Mouse (Mus musculus): ENCODE results near the gene Upk1b. TPM values are rescaled to one million over a fixed set of nuclear protein-coding genes. Genes with fewer than 3 reads are reported as not detected.
"Not testable (repeated sequence)": the region's sequence is repeated elsewhere in the genome, so short reads cannot be mapped to it uniquely, and the experiment has no call there.

Upk1b gene
- polyA plus RNA-seq (2012; ENCODE audit: insufficient read depth, insufficient read length, missing spikeins) = not detected in 2 replicates

DNA sequence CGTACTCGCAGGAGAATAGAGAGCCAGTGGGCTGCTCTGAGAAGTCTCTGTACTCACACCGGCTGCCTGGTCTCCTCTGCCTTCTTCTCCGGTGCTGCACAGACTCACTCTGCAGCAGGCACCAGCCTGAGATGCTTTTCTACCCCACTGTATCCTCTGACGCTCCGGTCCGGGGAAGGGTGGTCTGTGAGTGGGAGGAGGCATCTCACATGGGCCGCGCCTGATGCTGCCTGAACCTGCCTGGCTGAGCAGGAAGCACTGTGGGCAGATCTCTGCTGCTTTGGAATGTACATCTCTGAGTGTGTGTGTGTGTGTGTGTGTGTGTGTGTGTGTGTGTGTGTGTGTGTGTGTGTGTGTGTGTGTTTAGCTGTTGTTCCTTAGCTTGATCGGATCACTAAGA is at the start of gene Upk1b:
Gene Upk1b, minus strand, starts transcription at position 238 of the 400 bp plus-strand sequence.
- TF ChIP-seq POLR2A (IDR thresholded peaks at IDR 0.05; ENCODE audit: borderline replicate concordance, low read depth, low read length) (no peak), CTCF (IDR thresholded peaks at IDR 0.05; ENCODE audit: low read depth, low read length) (no peak)
- H3K4me1 ChIP-seq (ENCODE audit: control insufficient read depth, insufficient read depth, low read length) = no peaks in the 10 kb centered on the region

DNA sequence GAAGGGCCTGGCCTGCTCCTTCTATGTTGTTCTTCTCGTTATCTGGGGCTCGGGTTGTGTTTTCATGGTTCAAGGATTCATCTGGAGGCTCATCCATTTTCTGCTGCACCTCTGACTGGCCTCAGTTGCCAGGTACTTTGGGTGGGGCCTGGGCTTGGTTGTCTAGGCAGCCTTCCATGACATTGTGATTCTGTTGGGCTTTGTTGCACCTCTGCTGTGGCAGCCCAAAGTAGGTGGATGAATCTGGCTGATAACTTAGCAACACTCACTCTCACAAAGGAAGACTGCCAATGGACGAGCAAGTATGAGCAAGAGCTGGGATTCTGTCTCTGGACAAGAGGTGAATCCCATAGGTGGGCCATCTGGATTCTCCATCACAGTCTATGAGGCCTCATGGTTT is 28.5 kb upstream of the Upk1b start, which contains the start of gene 4930435E12Rik:
Gene 4930435E12Rik, minus strand, starts transcription at position 101 of the 400 bp plus-strand sequence.
- no peak for TF ChIP-seq POLR2A (IDR thresholded peaks at IDR 0.05; ENCODE audit: borderline replicate concordance, low read depth, low read length)
- TF ChIP-seq CTCF (IDR thresholded peaks at IDR 0.05; ENCODE audit: low read depth, low read length) = no peak
- no peaks in the 10 kb centered on the region for H3K4me1 ChIP-seq (ENCODE audit: control insufficient read depth, insufficient read depth, low read length)
- H3K27ac ChIP-seq (ENCODE audit: insufficient read depth, low read depth, low read length) = no peak within 1 kb of the TSS
- H3K4me3 ChIP-seq (ENCODE audit: insufficient read depth, low read length) = no peak within 1 kb of the TSS

More for the DNA sequence above, at the start of gene Upk1b:
- H3K4me3 ChIP-seq (ENCODE audit: insufficient read depth, low read length) = no peak within 1 kb of the TSS
- no peak within 1 kb of the TSS for H3K27ac ChIP-seq (ENCODE audit: insufficient read depth, low read depth, low read length)

DNA sequence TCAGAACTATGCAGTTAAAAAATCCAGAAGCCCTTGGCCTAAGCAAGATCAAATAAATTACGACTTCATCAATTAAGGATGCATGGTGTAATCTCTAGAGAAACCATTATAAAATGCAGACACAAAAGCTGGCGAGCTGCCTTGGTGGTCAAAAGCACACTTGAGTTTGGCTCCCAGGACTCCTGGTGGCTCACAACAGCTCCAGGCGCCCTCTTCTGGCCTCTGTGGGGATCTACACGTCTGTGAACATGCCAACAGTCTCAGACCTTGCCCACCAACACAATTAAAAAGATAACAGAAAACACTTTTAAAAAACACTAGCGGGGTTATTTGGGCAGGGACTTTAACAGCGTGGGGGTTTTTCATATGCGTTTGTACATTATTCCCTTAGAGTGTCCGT is 12.4 kb upstream of the Upk1b start:
- TF ChIP-seq CTCF (IDR thresholded peaks at IDR 0.05; ENCODE audit: low read depth, low read length) (peak; percentile 83), POLR2A (IDR thresholded peaks at IDR 0.05; ENCODE audit: borderline replicate concordance, low read depth, low read length) (no peak)
- Histone ChIP-seq H3K27ac (ENCODE audit: insufficient read depth, low read depth, low read length) (no peak overlapping the region), H3K4me1 (ENCODE audit: control insufficient read depth, insufficient read depth, low read length) (no peaks in the 10 kb centered on the region), H3K4me3 (ENCODE audit: insufficient read depth, low read length) (no peak overlapping the region)

DNA sequence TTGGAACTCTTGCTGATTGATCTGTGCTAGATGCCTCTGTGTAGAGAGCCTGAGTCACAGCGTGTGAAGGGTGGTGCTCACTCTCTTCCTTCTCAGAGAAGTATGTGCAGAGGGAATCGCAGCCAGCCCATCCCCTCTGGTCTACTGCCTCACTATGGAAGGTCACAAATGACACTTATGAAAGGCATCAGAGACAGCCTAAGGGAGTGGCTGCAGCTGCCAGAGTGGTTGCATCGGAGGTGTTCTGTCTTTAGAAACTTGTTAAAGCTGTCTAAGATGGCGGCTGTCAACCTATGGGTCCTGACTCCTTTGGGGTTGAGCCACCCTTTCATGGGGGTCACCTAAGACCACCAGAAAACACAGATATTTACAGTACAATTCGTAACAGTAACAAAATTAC is 10.1 kb upstream of the Upk1b start:
- Histone ChIP-seq H3K4me3 (ENCODE audit: insufficient read depth, low read length) (no peak overlapping the region), H3K27ac (ENCODE audit: insufficient read depth, low read depth, low read length) (no peak overlapping the region), H3K4me1 (ENCODE audit: control insufficient read depth, insufficient read depth, low read length) (no peaks in the 10 kb centered on the region)
- TF ChIP-seq CTCF (IDR thresholded peaks at IDR 0.05; ENCODE audit: low read depth, low read length) = no peak
- no peak for TF ChIP-seq POLR2A (IDR thresholded peaks at IDR 0.05; ENCODE audit: borderline replicate concordance, low read depth, low read length)

DNA sequence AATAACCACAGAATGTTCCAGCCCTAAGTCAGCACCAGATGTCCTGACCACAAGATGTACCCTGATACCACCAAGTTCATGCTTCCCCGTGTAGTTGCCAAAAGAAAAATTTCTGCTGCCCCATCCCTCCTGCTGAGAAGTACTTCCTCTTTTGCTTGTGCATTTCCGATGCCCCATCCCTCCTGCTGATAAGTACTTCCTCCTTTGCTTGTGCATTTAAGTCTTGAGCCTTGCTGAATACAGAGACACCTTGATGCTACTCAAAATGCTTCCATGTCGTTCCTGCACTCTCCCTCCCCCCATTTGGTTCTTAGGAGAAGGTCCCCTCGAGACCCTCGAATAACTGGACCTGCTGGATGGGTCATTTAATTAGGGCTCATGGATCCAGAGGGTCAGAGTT is 7.7 kb upstream of the Upk1b start:
- not testable (repeated sequence) for H3K4me1 ChIP-seq (ENCODE audit: control insufficient read depth, insufficient read depth, low read length); H3K4me3 ChIP-seq (ENCODE audit: insufficient read depth, low read length); H3K27ac ChIP-seq (ENCODE audit: insufficient read depth, low read depth, low read length)

DNA sequence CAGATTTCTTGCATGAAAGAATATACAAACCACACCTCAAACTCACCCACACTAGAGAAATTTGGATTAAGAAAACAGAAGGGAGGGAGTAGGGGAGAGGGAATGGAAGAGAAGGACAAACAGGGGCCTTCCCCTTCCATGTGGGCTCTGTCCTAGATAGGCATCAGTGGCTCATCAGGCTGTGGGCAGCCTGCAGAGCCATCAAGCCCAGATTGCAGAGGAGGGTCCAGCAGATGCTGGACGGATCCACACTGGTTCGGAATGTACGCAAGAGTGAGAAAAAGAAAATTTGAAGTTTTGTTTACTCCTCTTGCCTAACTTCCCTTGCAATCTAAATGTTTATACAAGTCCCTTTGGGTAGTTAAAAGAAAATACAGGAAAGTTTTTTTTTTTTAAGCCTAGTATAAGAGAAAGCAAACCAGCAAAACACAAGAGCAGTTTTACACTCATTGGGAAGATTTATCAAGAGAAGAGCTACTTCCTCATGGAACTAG is 1.1 kb downstream of the Upk1b start:
- no peak overlapping the region for H3K27ac ChIP-seq (ENCODE audit: insufficient read depth, low read depth, low read length)
- H3K4me3 ChIP-seq (ENCODE audit: insufficient read depth, low read length) = no peak overlapping the region
- H3K4me1 ChIP-seq (ENCODE audit: control insufficient read depth, insufficient read depth, low read length) = no peaks in the 10 kb centered on the region
- TF ChIP-seq POLR2A (IDR thresholded peaks at IDR 0.05; ENCODE audit: borderline replicate concordance, low read depth, low read length) = no peak
- no peak for TF ChIP-seq CTCF (IDR thresholded peaks at IDR 0.05; ENCODE audit: low read depth, low read length)

DNA sequence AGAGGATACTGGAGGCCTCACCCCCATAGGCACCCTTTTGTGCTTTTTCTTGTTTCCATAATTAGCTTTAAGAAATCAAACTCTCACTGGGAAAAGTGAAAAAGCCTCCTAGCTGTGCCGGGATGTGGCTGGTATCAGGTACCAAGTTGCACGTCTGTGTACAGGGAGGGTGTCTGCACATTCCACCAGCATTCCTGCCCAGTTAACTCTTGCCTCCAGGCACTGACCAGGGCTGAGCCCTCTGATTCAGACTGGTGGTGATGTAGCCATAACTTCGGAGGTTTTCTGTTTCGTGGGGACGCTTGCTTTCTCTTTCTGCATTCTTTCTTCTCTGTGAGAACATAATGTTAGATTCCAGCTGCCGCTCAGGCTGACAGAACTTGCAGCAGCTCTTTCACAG is 7.0 kb downstream of the Upk1b start:
- Histone ChIP-seq H3K27ac (ENCODE audit: insufficient read depth, low read depth, low read length) (no peak overlapping the region), H3K4me3 (ENCODE audit: insufficient read depth, low read length) (no peak overlapping the region), H3K4me1 (ENCODE audit: control insufficient read depth, insufficient read depth, low read length) (peaks cover 14% of the 10 kb centered on the region)
- TF ChIP-seq POLR2A (IDR thresholded peaks at IDR 0.05; ENCODE audit: borderline replicate concordance, low read depth, low read length) = no peak
- TF ChIP-seq CTCF (IDR thresholded peaks at IDR 0.05; ENCODE audit: low read depth, low read length) = no peak

DNA sequence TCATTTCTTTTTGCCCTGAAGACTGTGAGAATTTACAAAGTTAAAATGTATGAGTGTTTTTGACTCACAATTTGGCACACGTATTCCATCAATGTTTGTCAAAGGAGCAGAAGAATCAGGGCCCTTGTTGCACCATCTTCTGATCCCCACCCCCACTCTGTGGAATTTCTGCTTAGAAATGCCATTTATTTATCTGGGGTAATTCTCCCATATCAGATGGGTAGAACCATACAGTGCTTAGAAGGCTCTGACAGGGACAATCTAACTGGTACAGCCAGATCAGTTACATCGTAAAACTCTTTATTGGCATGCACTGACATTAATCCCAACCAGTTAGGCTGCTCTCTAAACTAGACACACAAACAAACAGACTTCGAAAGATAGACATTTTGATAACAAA is 10.2 kb downstream of the Upk1b start:
- no peak overlapping the region for H3K27ac ChIP-seq (ENCODE audit: insufficient read depth, low read depth, low read length)
- H3K4me1 ChIP-seq (ENCODE audit: control insufficient read depth, insufficient read depth, low read length) = peaks cover 14% of the 10 kb centered on the region
- no peak overlapping the region for H3K4me3 ChIP-seq (ENCODE audit: insufficient read depth, low read length)
- TF ChIP-seq POLR2A (IDR thresholded peaks at IDR 0.05; ENCODE audit: borderline replicate concordance, low read depth, low read length) (no peak), CTCF (IDR thresholded peaks at IDR 0.05; ENCODE audit: low read depth, low read length) (no peak)

DNA sequence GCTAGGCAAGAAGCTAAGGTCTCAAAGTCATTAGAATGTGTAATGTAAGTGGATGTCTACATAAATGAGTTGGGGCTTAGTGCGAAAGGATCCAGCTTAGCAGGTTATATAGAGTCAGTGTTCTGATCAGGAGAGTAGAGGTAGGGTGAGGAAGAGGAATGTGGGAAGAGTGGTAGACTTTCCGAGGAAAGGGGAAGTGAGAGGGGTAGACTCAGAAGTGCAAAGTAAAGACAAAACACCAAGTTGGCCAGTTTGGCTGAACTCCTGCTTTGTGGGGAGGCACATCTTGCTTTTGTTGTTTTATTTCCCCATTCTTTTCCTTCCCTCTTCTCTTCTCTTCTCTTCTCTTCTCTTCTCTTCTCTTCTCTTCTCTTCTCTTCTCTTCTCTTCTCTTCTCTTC is 11.1 kb downstream of the Upk1b start:
- Histone ChIP-seq H3K27ac (ENCODE audit: insufficient read depth, low read depth, low read length) (no peak overlapping the region), H3K4me1 (ENCODE audit: control insufficient read depth, insufficient read depth, low read length) (peaks cover 14% of the 10 kb centered on the region), H3K4me3 (ENCODE audit: insufficient read depth, low read length) (no peak overlapping the region)
- TF ChIP-seq CTCF (IDR thresholded peaks at IDR 0.05; ENCODE audit: low read depth, low read length) = no peak
- no peak for TF ChIP-seq POLR2A (IDR thresholded peaks at IDR 0.05; ENCODE audit: borderline replicate concordance, low read depth, low read length)

DNA sequence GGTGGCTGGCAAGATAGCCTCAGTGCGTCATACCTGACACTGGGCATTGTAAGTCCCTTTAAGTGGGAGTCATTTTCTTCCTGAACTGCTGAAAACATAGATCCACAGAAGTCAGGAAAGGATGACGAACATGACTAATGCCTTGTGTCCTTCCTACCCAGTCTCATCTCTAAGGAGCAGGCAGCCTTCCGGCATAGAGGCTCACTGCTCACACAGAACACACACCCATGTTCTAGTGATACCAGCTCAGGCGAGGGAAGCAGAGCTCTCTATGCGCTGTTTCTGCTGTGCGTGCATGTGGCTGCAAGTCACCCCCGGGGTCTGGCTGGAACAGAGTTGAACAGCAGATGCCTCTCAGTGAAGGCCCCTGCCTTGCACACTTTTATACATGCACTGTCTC is 14.8 kb downstream of the Upk1b start:
- peaks cover 8% of the 10 kb centered on the region for H3K4me1 ChIP-seq (ENCODE audit: control insufficient read depth, insufficient read depth, low read length)
- H3K27ac ChIP-seq (ENCODE audit: insufficient read depth, low read depth, low read length) = no peak overlapping the region
- H3K4me3 ChIP-seq (ENCODE audit: insufficient read depth, low read length) = no peak overlapping the region
- no peak for TF ChIP-seq CTCF (IDR thresholded peaks at IDR 0.05; ENCODE audit: low read depth, low read length)
- no peak for TF ChIP-seq POLR2A (IDR thresholded peaks at IDR 0.05; ENCODE audit: borderline replicate concordance, low read depth, low read length)

DNA sequence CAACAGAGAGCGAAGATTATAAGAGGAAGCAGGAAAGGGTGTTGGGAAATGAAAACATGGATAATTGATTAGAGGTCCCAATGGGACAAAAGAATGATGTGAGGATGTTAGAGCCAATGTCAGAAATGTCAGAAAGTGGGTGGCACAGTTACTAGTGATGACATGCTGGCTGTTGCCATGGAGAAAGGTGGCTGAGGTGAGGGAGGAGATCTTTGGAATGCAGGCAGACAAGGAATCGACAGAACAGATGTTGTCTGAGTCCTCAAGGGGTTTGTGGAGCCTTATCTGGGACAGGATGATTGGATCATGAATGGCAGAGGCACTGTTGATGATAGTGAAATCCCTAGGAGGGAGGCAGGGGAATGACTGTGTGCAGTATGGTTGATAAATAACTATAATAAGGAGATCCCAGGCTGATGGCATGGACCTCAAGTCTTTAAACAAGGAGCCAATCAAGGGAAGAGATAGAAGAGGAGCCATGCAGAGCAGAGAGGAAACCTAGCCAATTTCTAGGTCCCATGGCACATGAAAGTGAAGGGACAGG is 17.5 kb downstream of the Upk1b start:
- TF ChIP-seq CTCF (IDR thresholded peaks at IDR 0.05; ENCODE audit: low read depth, low read length) (no peak), POLR2A (IDR thresholded peaks at IDR 0.05; ENCODE audit: borderline replicate concordance, low read depth, low read length) (no peak)
- H3K27ac ChIP-seq (ENCODE audit: insufficient read depth, low read depth, low read length) = no peak overlapping the region

More for the DNA sequence above, 17.5 kb downstream of the Upk1b start:
- peaks cover 3% of the 10 kb centered on the region for H3K4me1 ChIP-seq (ENCODE audit: control insufficient read depth, insufficient read depth, low read length)
- no peak overlapping the region for H3K4me3 ChIP-seq (ENCODE audit: insufficient read depth, low read length)
